Mouse (Mus musculus) right cerebral cortex, postnatal 10 days (tissue): Measurements from ENCODE around the gene Serpinc1.
"Not testable (repeated sequence)": the region's sequence is repeated elsewhere in the genome, so short reads cannot be mapped to it uniquely, and the experiment has no call there.

Experiments
- DNase-seq, 2 experiments: peaks; one replicate each; pipeline ENCODE4 v3.0.0; 2021; ENCODE audit warnings: low spot score in 2 of 2

The Serpinc1 gene

GRCm38 (mm10) chr1:161025410-161026210, 47.2 kb downstream of the Serpinc1 start:
- DNase-seq = no peak

- DNase-seq = no peak
These were observed 48.8 kb downstream of the Serpinc1 start for GRCm38 (mm10) chr1:161027196-161027595.

GRCm38 (mm10) chr1:161028427-161028826, 50.0 kb downstream of the Serpinc1 start:
- not testable (repeated sequence) for DNase-seq

GRCm38 (mm10) chr1:161030058-161030457, 51.7 kb downstream of the Serpinc1 start:
- DNase-seq = no peak

GRCm38 (mm10) chr1:161031881-161032280, 53.5 kb downstream of the Serpinc1 start:
- no peak for DNase-seq

GRCm38 (mm10) chr1:161032345-161032744, 54.0 kb downstream of the Serpinc1 start:
- no peak for DNase-seq

DNA sequence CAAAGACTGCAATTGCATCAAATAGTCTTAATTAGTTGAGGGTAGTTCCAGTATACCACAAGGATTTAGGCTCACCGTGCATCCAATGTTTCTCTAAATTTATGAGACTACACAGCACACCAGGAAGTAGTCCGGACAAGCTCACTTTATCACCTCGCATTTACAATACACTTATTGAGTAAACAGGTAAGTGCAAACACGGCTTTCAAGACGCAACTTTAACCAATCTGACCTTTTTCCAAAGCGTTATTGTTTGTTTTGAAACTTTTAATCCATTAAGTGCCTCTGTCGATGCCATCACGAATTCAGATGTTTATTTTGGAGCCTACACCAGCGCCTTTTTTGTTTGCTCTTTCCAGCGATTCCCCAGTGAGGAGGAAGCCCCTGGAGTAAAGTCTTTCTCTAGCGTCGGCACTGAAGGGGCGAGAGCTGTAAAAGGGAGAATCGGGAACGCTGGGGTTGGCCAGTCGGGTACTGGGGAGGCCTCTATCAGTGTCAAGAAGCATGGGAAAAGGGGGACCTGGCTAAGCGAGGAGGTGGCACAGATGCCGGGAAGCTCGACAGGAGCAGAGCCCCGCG, 55.6 kb downstream of the Serpinc1 start:
- DNase-seq = no peak

DNA sequence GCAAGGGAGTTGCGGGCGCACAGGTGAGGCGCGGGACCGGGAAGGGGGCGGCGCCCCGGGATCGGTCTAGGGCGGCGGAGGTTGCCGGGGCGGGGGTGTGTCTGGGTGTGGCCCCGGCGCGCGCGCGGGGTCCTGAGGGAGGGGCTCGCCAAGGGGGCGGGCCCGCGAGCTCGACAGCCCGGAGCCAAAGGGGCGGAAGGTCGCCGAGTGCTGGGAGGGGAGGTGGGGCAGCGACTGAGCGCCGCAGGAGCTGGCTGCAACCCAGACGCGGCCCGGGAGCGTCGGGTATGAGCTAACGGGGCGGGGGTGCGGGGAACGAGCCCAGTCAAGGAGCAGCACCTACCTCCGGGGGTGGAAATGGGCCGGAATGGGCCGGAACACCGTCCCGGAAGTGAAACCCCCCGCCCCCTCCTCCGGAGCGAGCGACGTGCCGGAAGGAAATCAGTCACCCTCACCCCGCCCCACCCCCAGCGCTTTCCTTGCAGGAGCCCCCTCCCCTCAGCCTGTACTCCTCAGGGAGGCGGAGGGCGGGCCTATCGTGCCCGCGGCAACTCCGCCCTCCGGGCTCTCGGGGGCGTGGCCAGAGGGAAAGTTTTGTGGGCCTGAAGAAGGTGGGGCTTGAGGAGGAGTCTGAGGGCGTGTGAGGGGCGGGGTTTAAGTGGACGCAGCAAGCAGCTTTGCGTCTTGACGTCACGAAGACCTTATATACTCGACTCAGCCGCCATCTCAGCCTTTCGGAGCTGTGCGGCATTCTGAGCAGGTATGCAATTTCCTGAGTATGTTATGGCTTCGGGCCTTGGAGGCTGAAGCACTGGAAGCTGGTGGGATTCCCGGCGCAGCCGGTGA, 56.3 kb downstream of the Serpinc1 start, which contains the start of gene Zbtb37:
Gene Zbtb37 (minus strand): TSS at position 415 of the 846 bp plus-strand sequence.
- DNase-seq = peak; percentile 99

DNA sequence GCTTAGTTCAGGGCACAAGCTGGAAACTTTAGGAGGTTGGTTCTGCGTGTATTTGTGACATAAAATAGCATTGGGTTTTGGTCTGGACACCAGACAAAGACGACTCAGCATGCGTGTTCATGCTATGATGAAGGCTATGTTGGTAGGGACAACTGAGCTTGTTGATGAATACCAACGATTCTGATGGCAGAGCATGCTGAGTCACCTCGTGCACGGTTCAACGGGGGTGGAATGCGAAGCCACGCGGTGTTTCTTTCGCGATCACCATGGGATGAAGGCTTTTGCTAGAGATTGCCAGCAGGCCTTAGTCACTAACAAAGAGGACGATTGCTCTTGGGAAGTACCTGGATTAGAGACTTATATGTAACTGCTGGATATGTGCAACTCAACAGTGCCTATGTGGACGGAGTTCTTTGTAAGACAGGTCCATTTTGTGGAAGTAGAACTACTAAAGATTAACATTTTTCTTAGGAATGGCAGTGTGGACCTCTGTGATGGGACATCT, 56.9 kb downstream of the Serpinc1 start:
- DNase-seq = peak in 1 of 2 experiments; percentile 56

DNA sequence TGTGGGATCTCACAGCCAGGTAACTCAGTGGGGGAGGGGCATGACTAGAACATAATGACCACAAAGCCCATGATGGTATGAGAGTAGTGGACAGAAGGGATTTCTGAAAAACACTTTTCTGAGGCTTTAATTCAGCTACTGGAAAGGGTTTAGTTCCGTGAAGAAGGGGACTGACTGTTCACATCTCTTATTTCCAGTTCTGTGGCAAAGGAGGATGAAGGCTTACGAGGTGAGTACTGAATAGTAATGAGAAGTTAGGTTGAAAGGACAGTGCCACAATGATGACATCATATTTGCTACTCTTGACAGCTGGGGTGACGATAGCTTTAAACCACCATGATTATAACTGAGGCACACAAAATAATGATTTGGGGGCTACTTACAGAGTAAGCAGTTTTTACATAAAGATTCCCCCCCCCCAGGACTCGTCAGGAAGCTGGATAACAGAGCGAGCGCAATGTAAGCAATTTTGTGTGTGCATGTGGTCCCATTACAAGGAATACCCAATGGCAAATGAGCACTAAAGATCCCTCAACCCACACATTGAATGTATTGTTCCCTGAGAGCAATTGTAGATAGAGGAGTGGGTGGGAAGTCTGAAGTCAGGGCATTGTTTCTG, 57.5 kb downstream of the Serpinc1 start:
- DNase-seq = peak; percentile 35 to 56

- peak in 1 of 2 experiments; percentile 29 for DNase-seq
These were observed 58.0 kb downstream of the Serpinc1 start for GRCm38 (mm10) chr1:161036411-161036841.

DNA sequence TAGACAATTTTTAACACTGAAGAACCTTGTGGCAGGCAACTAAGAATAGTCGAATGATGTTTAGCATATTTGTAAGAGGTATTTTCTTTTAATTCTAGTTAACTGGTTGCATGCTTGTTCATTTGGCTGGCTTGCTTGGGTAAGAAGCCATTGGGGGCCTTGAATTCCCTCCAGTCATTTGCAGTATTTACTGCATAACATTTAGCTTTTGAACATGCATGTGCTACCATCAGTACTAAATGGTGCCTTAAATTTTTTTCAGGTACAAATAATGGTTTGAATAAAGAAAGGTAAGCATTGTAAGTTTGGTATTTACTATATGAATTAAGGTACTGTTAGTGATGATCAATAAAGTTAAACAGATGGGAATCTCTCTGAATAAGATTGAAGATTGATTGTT, 58.6 kb downstream of the Serpinc1 start:
- DNase-seq = no peak

DNA sequence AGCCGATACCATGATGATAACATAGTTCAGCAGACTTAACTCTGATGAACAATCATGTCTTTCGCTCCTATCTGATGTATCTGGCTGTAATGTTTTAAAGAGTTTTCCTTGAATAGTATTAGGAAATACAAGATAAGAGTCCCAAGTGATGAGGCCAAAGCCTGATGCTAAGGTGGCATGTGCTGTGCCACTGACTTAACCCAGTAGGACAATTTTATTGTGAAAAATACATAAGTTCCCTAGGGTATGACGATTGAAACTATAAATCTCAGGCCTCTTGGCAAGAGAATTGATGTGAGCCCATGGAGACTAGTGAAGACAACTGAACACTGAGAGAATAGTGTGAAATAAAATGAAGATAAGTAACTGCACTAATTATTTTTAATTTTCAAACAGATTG, 59.2 kb downstream of the Serpinc1 start:
- no peak for DNase-seq

GRCm38 (mm10) chr1:161038004-161038403, 59.6 kb downstream of the Serpinc1 start:
- DNase-seq = no peak

- no peak for DNase-seq
These were observed 60.8 kb downstream of the Serpinc1 start for GRCm38 (mm10) chr1:161038968-161039721.

DNA sequence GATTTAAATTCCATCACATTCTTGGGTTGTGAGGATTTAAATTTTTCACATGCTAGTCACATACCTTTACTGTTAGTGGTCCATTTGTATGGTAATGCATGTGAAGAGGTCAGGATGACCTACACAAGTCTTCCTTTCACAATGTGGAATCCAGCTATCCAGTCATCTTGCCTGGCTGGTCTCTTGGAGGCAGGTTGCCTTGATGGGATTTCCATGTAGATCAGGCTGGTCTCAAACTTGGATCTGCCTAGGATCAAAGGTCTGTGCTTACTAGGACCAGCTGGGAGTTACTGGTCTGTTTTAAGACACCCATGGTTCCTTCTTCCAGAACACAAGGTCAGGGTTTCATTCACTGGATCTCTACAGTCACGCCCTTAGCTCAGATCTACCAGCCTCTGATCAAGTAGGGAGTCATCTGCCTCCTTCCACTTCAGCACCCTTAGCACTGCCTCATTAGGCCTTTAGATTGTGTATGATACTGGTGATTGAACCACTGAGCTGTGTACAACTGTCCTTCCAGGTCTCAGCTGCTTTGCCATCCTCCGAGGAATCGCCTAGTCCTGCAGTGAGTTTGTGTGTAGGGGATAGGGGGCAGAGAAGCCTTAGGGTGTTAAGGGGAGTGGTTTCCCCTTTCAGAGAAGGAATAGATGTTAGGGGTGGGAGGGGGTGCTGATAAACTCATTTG, 61.5 kb downstream of the Serpinc1 start:
- peak in 1 of 2 experiments; percentile 23 for DNase-seq

GRCm38 (mm10) chr1:161040426-161040770, 62.0 kb downstream of the Serpinc1 start:
- DNase-seq = no peak

DNA sequence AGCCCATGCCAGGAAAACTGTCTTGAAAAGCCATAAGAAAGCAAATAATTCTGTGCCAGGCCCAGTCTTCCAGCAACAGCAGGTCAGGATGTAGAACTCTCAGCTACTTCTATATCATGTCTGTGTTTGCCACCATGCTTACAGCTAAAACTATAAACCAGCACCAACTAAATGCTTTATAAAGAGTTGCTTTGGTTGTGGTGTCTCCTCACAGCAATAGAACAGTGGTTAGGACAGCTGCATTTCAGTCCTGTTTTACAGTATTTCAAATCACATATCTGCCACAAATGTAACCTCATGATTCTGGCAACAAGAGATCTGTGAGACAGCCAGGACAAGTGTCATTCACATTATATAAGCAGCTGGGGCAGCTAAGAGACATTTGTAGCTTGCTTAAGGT, 62.5 kb downstream of the Serpinc1 start:
- DNase-seq = no peak

DNA sequence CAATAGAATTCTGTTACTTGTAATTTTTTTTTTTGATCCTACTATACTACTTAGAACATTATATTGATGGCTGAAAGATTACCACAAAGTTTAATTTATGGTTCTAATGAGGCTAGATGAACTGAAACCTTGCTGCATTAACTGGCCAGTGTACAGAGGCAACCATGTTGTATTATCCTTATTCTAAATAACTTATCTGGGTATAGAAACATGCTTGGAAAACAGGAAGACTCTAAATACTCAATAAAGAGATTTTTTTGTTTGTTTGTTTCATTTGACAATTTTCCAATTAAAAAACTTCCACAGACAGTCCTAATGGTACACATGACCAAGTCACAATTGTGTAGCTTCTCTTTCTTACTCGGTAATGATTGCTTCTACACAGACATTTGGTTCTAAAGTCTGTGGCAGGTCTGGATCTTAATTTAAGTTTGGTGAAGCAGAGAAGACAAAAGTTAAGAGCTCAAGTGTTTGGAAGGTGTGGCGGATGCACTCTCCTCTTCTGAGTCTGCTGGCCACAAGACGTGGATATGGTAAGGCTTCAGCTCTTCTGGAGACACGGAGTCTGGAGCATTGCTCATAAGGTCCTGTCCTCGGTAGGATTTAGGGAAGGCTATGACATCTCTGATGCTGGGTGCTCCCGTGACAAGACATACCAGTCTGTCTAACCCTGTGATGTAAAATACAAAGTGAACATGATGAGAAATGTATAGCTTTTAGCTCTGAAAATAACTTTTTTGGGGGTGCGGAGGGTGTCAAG, 63.1 kb downstream of the Serpinc1 start:
- no peak for DNase-seq

GRCm38 (mm10) chr1:161046972-161047371, 68.6 kb downstream of the Serpinc1 start:
- DNase-seq = no peak
